Mouse (Mus musculus): Measurements from ENCODE around the gene Cchcr1. TPM values are rescaled to one million over a fixed set of nuclear protein-coding genes. Genes with fewer than 3 reads are reported as not detected.

The Cchcr1 gene
- polyA plus RNA-seq, 1 experiment from 2014 or later: 24.0 TPM

GRCm38 (mm10) chr17:35534343-35534742 lies 17.4 kb downstream of the Cchcr1 start:
- Histone ChIP-seq H3K9ac (ENCODE audit: low read length) (no peak overlapping the region), H3K36me3 (ENCODE audit: control insufficient read depth, insufficient read depth, low read length) (peaks cover 9% of the 10 kb centered on the region), H3K4me1 (replicated peaks; ENCODE audit: control insufficient read depth, insufficient read depth, low read length) (peaks cover 4% of the 10 kb centered on the region; the same call in 1 of the 2 replicates), H3K27ac (ENCODE audit: low read length) (no peak overlapping the region), H3K4me3 (ENCODE audit: low read length) (no peak overlapping the region), H3K4me2 (ENCODE audit: low read depth, low read length) (no peak overlapping the region), H3K9me3 (ENCODE audit: control insufficient read depth, low read length) (no peaks in the 10 kb centered on the region), H3K27me3 (ENCODE audit: control insufficient read depth, insufficient read depth, low read depth, low read length) (no peaks in the 10 kb centered on the region)
- WGBS: 9% methylated on average over 6 of the region's 6 CpGs
- ATAC-seq (ENCODE audit: low read depth): peak; percentile 72

GRCm38 (mm10) chr17:35537421-35537820 lies 20.5 kb downstream of the Cchcr1 start:
- H3K9ac ChIP-seq (ENCODE audit: low read length): no peak overlapping the region
- H3K4me2 ChIP-seq (ENCODE audit: low read depth, low read length): no peak overlapping the region
- no peaks in the 10 kb centered on the region for H3K36me3 ChIP-seq (ENCODE audit: control insufficient read depth, insufficient read depth, low read length)
- no peak overlapping the region for H3K27ac ChIP-seq (ENCODE audit: low read length)
- no peaks in the 10 kb centered on the region for H3K9me3 ChIP-seq (ENCODE audit: control insufficient read depth, low read length)
- H3K4me3 ChIP-seq (ENCODE audit: low read length): no peak overlapping the region
- no peaks in the 10 kb centered on the region for H3K27me3 ChIP-seq (ENCODE audit: control insufficient read depth, insufficient read depth, low read depth, low read length)
- WGBS: 75% methylated on average over 4 of the region's 4 CpGs
- ATAC-seq (ENCODE audit: low read depth): no peak
- peaks cover 4% of the 10 kb centered on the region; the same call in 1 of the 2 replicates for H3K4me1 ChIP-seq (replicated peaks; ENCODE audit: control insufficient read depth, insufficient read depth, low read length)

- Histone ChIP-seq H3K4me3 (ENCODE audit: low read length) (no peak overlapping the region), H3K9ac (ENCODE audit: low read length) (no peak overlapping the region), H3K36me3 (ENCODE audit: control insufficient read depth, insufficient read depth, low read length) (no peaks in the 10 kb centered on the region), H3K4me2 (ENCODE audit: low read depth, low read length) (no peak overlapping the region), H3K9me3 (ENCODE audit: control insufficient read depth, low read length) (no peaks in the 10 kb centered on the region), H3K4me1 (replicated peaks; ENCODE audit: control insufficient read depth, insufficient read depth, low read length) (no peaks in the 10 kb centered on the region), H3K27me3 (ENCODE audit: control insufficient read depth, insufficient read depth, low read depth, low read length) (no peaks in the 10 kb centered on the region), H3K27ac (ENCODE audit: low read length) (no peak overlapping the region)
- WGBS: 64% methylated on average over 1 of the region's 1 CpGs
- ATAC-seq (ENCODE audit: low read depth): no peak
Observed at GRCm38 (mm10) chr17:35538476-35538875, 21.6 kb downstream of the Cchcr1 start.

- Histone ChIP-seq H3K9ac (ENCODE audit: low read length) (no peak overlapping the region), H3K27me3 (ENCODE audit: control insufficient read depth, insufficient read depth, low read depth, low read length) (no peaks in the 10 kb centered on the region), H3K36me3 (ENCODE audit: control insufficient read depth, insufficient read depth, low read length) (no peaks in the 10 kb centered on the region), H3K9me3 (ENCODE audit: control insufficient read depth, low read length) (no peaks in the 10 kb centered on the region), H3K4me3 (ENCODE audit: low read length) (no peak overlapping the region), H3K4me1 (replicated peaks; ENCODE audit: control insufficient read depth, insufficient read depth, low read length) (no peaks in the 10 kb centered on the region), H3K27ac (ENCODE audit: low read length) (no peak overlapping the region), H3K4me2 (ENCODE audit: low read depth, low read length) (no peak overlapping the region)
- WGBS: 53% methylated on average over 10 of the region's 10 CpGs
- no peak for ATAC-seq (ENCODE audit: low read depth)
Observed at GRCm38 (mm10) chr17:35539540-35539939, 22.6 kb downstream of the Cchcr1 start.

- H3K4me1 ChIP-seq (replicated peaks; ENCODE audit: control insufficient read depth, insufficient read depth, low read length): no peaks in the 10 kb centered on the region
- H3K27ac ChIP-seq (ENCODE audit: low read length): no peak overlapping the region
- H3K9me3 ChIP-seq (ENCODE audit: control insufficient read depth, low read length): no peaks in the 10 kb centered on the region
- no peaks in the 10 kb centered on the region for H3K27me3 ChIP-seq (ENCODE audit: control insufficient read depth, insufficient read depth, low read depth, low read length)
- H3K4me3 ChIP-seq (ENCODE audit: low read length): no peak overlapping the region
- H3K36me3 ChIP-seq (ENCODE audit: control insufficient read depth, insufficient read depth, low read length): no peaks in the 10 kb centered on the region
- ATAC-seq (ENCODE audit: low read depth): no peak
- 76% methylated on average over 15 of the region's 15 CpGs for WGBS
- H3K9ac ChIP-seq (ENCODE audit: low read length): no peak overlapping the region
- no peak overlapping the region for H3K4me2 ChIP-seq (ENCODE audit: low read depth, low read length)
Observed at GRCm38 (mm10) chr17:35542761-35543411, 26.0 kb downstream of the Cchcr1 start.

- WGBS: 49% methylated on average over 14 of the region's 14 CpGs
- Histone ChIP-seq H3K4me2 (ENCODE audit: low read depth, low read length) (0 out of 2 replicates have a peak overlapping the region, but pooled peaks have one; percentile 4), H3K4me3 (ENCODE audit: low read length) (no peak overlapping the region), H3K27me3 (ENCODE audit: control insufficient read depth, insufficient read depth, low read depth, low read length) (no peaks in the 10 kb centered on the region), H3K27ac (ENCODE audit: low read length) (no peak overlapping the region), H3K36me3 (ENCODE audit: control insufficient read depth, insufficient read depth, low read length) (no peaks in the 10 kb centered on the region), H3K9ac (ENCODE audit: low read length) (no peak overlapping the region), H3K9me3 (ENCODE audit: control insufficient read depth, low read length) (no peaks in the 10 kb centered on the region), H3K4me1 (replicated peaks; ENCODE audit: control insufficient read depth, insufficient read depth, low read length) (no peaks in the 10 kb centered on the region)
- ATAC-seq (ENCODE audit: low read depth): no peak
Observed at GRCm38 (mm10) chr17:35543412-35543861, 26.5 kb downstream of the Cchcr1 start.

- WGBS: 64% methylated on average over 6 of the region's 6 CpGs
- Histone ChIP-seq H3K4me3 (ENCODE audit: low read length) (no peak overlapping the region), H3K36me3 (ENCODE audit: control insufficient read depth, insufficient read depth, low read length) (no peaks in the 10 kb centered on the region), H3K9me3 (ENCODE audit: control insufficient read depth, low read length) (no peaks in the 10 kb centered on the region), H3K27me3 (ENCODE audit: control insufficient read depth, insufficient read depth, low read depth, low read length) (no peaks in the 10 kb centered on the region), H3K4me1 (replicated peaks; ENCODE audit: control insufficient read depth, insufficient read depth, low read length) (peaks cover 5% of the 10 kb centered on the region; the same call in 1 of the 2 replicates), H3K27ac (ENCODE audit: low read length) (no peak overlapping the region), H3K9ac (ENCODE audit: low read length) (no peak overlapping the region), H3K4me2 (ENCODE audit: low read depth, low read length) (no peak overlapping the region)
- no peak for ATAC-seq (ENCODE audit: low read depth)
Observed at GRCm38 (mm10) chr17:35544001-35544400, 27.1 kb downstream of the Cchcr1 start.

GRCm38 (mm10) chr17:35544680-35545079 lies 27.8 kb downstream of the Cchcr1 start:
- no peak overlapping the region for H3K4me3 ChIP-seq (ENCODE audit: low read length)
- no peaks in the 10 kb centered on the region for H3K9me3 ChIP-seq (ENCODE audit: control insufficient read depth, low read length)
- ATAC-seq (ENCODE audit: low read depth): 0 out of 2 replicates have a peak, but pooled peaks have one; percentile 11
- peaks cover 9% of the 10 kb centered on the region for H3K4me1 ChIP-seq (replicated peaks; ENCODE audit: control insufficient read depth, insufficient read depth, low read length)
- no peak overlapping the region for H3K27ac ChIP-seq (ENCODE audit: low read length)
- no peaks in the 10 kb centered on the region for H3K36me3 ChIP-seq (ENCODE audit: control insufficient read depth, insufficient read depth, low read length)
- no peak overlapping the region for H3K9ac ChIP-seq (ENCODE audit: low read length)
- no peaks in the 10 kb centered on the region for H3K27me3 ChIP-seq (ENCODE audit: control insufficient read depth, insufficient read depth, low read depth, low read length)
- H3K4me2 ChIP-seq (ENCODE audit: low read depth, low read length): no peak overlapping the region
- 33% methylated on average over 6 of the region's 6 CpGs for WGBS

GRCm38 (mm10) chr17:35547465-35547864 lies 30.6 kb downstream of the Cchcr1 start:
- Histone ChIP-seq H3K4me1 (replicated peaks; ENCODE audit: control insufficient read depth, insufficient read depth, low read length) (peaks cover 14% of the 10 kb centered on the region), H3K27me3 (ENCODE audit: control insufficient read depth, insufficient read depth, low read depth, low read length) (no peaks in the 10 kb centered on the region), H3K9me3 (ENCODE audit: control insufficient read depth, low read length) (no peaks in the 10 kb centered on the region), H3K4me2 (ENCODE audit: low read depth, low read length) (no peak overlapping the region), H3K9ac (ENCODE audit: low read length) (no peak overlapping the region), H3K27ac (ENCODE audit: low read length) (no peak overlapping the region), H3K4me3 (ENCODE audit: low read length) (no peak overlapping the region), H3K36me3 (ENCODE audit: control insufficient read depth, insufficient read depth, low read length) (no peaks in the 10 kb centered on the region)
- ATAC-seq (ENCODE audit: low read depth): no peak
- WGBS: 71% methylated on average over 2 of the region's 2 CpGs
